Mouse (Mus musculus) monocyte, adult 2 months (primary cell): ENCODE measurements around the gene Opn1mw.
"Not testable (repeated sequence)": the region's sequence is repeated elsewhere in the genome, so short reads cannot be mapped to it uniquely, and the experiment has no call there.

Experiments used
- DNase-seq, 2 experiments: peaks; one replicate each; pipeline ENCODE4 v3.0.0; 2022; ENCODE audit warnings: low spot score in 2 of 2, low read depth in 1 of 2

The Opn1mw gene

DNA sequence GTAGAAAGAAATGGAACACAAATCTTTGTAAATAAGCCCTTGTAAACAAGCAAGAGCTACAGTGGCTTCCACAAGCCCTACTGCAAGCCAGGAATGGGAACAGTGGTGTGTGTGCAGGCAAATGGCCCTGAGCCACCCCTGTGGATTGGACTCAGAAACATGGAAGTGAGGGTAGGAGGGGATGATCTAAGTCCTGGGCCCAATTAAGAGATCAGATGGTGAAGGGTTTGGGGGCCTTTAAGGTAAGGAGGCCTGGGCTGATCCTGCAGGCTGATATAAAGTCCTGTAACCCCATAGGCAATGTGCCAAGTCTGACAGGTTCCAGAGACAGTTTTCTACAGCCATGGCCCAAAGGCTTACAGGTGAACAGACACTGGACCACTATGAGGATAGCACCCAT lies at the start of gene Opn1mw:
TSS of gene Opn1mw (plus strand) at position 301 of the 400 bp plus-strand sequence.
- no peak for DNase-seq

GRCm38 (mm10) chrX:74084276-74084837 lies 42.9 kb upstream of the Opn1mw start:
- no peak for DNase-seq

DNA sequence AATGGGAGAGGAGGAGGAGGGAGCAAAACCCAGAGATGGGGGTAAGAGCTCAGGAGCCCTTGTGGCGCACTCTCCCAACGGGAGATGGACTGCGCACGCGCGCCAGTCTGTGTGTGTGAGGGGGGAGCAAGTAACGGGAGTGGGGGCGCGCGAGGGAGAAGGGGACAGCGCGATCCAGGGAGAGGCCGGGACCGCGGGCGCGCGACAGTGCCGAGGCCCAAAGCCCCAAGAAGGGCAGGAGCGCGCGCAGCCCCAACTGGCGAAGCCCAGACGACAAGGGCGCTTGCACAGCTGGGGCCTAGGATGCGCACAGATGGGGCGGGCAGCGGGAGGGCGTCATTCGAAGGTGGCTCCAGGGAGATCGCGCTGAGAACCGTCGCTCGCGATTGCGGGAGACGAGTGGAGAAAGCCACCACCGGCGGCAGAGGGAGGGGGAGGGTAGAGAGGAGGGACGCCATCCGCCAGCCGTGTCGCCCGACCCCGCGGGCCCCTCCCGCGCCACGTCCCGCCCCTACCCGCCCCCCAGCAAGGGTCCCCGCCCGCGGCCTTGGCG lies 42.2 kb upstream of the Opn1mw start:
- peak; percentile 6 to 41 for DNase-seq

DNA sequence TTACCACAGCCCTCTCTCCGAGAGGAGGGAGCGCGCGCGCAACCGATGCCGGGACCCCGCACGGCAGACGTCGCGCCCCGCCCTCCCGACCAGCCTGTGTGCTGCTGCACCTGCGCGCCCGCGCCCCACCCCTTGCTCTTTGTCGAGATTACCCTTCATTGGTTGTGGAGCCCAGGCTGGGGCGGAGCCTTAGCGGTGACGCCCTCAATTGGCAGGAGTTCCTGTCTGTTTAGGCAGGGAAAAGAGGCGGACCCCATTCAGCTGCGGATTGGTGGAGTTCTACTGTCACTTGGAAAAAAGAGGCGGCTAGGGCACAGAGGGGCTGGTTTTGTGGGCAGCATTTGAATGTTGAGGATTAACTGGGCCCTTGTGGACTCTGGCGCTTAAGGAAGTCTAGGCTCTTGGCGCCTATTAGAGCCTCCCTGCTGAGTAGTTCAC lies 41.6 kb upstream of the Opn1mw start:
- DNase-seq, result peak; percentile 93

- no peak for DNase-seq
Observed at GRCm38 (mm10) chrX:74095130-74095529, 32.1 kb upstream of the Opn1mw start.

DNA sequence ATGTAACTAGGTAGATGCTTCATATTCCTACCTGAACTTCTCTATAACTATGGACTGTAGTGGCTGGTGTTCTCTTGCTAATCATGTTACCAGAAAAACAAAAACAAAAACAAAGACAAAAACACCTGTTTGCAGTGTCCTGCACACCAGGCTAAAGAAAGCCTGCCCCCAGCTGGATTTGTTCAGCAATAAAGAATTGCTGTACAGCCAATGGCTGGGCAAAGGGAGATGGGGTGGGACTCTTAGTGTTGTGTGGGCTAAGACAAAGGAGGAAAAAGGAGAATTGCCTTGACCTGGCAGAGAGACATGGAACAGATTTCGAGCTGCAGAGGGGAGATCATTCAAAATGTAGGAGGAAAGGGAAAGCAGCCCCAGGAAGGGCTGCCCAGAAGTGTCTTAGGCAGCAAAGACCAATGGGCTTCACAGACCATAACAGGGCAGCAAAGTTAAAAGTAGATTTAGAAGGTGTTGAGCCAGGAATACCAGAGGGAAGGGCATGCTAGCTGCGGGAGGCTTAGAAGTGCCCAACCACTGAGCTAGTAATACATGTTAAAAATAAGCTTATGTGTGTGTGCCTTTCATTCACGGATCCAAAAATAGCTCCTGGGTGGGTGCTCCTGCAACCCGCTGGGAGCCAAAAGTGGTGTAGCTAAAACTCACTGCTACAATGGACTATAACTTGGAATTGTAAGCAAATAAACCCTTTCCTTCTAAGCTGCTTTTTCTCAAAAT lies 23.6 kb upstream of the Opn1mw start:
- no peak for DNase-seq

- no peak for DNase-seq
Observed at GRCm38 (mm10) chrX:74105916-74106315, 21.3 kb upstream of the Opn1mw start.

- DNase-seq, result no peak
Observed at GRCm38 (mm10) chrX:74108747-74109146, 18.5 kb upstream of the Opn1mw start.

DNA sequence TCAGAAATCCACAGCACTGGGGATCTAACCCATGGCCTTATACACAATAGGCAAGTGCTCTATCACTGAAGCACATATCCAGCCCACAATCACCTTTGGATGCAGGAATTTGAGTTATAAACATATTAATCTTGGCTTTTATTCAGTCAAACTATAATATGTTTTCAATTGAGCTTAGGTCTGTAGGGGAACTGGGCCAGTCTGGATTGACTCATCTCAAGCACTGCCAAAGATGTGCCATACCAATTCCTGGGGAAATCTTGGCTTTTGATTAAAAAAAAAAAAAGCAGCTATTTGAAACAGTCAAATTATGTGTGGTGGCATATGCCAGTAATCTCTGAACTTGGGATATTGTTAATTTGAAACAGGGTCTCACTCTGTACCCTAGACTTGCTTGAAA lies 13.2 kb upstream of the Opn1mw start:
- no peak for DNase-seq

- peak in 1 of 2 experiments; percentile 9 for DNase-seq
Observed at GRCm38 (mm10) chrX:74115511-74115910, 11.8 kb upstream of the Opn1mw start.

GRCm38 (mm10) chrX:74124975-74125374 lies 2.3 kb upstream of the Opn1mw start:
- no peak for DNase-seq

GRCm38 (mm10) chrX:74135263-74135662 lies 8.0 kb downstream of the Opn1mw start, which contains the start of gene Mecp2:
Gene Mecp2 (minus strand): TSS chrX:74135363.
- DNase-seq, result not testable (repeated sequence)

DNA sequence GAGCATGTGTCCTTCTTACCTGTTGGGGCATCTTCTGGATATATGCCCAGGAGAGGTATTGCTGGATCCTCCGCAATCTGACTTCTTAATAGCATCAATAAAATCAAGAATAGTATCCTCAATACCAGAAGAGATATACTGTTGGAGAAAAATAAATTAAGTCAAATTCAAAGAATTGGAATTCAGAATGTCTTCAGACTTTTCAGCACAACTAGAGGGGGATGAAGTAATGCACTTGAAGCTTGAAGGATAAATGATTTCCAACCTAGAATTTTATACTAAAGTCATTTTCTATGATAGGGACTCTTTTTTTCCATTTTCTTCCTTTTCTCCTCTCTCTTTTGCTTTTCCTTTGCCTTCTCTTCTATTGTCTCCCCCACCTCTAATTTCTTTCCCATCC lies 40.5 kb downstream of the Opn1mw start, which contains the start of gene Tex28:
TSS of gene Tex28 (minus strand) at position 101 of the 400 bp plus-strand sequence.
- DNase-seq, result no peak

DNA sequence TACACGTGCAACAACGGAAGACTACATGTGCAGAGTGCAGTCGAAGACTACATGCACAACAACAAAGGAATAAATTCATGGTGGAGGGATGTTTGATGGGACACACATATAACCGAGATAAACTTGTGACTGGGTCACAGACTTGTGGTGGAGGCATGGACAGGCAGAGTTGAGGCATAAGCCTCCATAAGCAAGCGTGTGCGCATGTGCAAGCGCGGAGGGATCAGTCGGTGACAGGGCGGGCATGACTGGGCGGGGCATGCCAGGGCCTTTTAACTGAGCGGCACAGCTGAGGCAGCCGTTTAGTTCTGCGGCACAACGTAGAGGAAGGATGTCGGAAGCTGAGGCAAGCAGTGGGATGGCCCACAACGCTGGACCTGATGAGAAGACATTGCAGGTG lies 49.7 kb downstream of the Opn1mw start, which contains the start of gene Tktl1:
TSS of gene Tktl1 (plus strand) at position 301 of the 400 bp plus-strand sequence.
- DNase-seq, result no peak
